Mouse (Mus musculus) bone marrow, adult 2 months (tissue): ENCODE results near the gene Ncbp3.
"Not testable (repeated sequence)": the region's sequence is repeated elsewhere in the genome, so short reads cannot be mapped to it uniquely, and the experiment has no call there.

Experiments used
- CTCF ChIP-seq: fragments of 200-500 bp; IDR thresholded peaks from 2 replicates; pipeline ENCODE4 v1.5.1; 2011; ENCODE audit warnings: low read length, control low read depth; ENCODE audit not compliant: control insufficient read depth, insufficient read depth
- POLR2A ChIP-seq: fragments of 200-500 bp; IDR thresholded peaks from 2 replicates; pipeline ENCODE4 v1.6.1; 2011; ENCODE audit warnings: low read depth, mild to moderate bottlenecking, control low read depth, low read length, borderline replicate concordance; ENCODE audit not compliant: control insufficient read depth

DNA sequence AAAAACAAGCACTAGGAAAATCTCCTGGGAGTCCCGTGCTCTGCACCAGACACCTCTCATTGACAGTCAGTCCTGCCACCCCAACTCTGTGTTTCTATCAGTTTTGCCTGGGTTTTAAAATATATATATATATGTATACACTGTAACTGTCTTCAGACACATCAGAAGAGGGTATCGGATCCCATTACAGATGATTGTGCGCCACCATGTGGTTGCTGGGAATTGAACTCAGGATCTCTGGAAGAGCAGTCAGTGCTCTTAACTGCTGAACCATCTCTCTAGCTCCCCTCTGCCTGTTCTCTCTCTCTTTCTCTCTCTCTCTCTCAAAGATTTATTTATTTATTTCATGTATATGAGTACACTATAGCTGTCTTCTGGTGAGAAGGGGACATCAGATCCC lies 59.8 kb downstream of the Ncbp3 start:
- TF ChIP-seq POLR2A, CTCF: not testable (repeated sequence)
